Mouse (Mus musculus): ENCODE data around the gene Sgcd. TPM values are rescaled to one million over a fixed set of nuclear protein-coding genes. Genes with fewer than 3 reads are reported as not detected.

The Sgcd gene
- total RNA-seq, 2 experiments from 2014 or later, result not detected

GRCm38 (mm10) chr11:47063690-47064089 is 925.1 kb downstream of the Sgcd start:
- no peak for ATAC-seq (replicated peaks; ENCODE audit: poor library complexity, severe bottlenecking)

GRCm38 (mm10) chr11:47050390-47050789 is 938.4 kb downstream of the Sgcd start:
- ATAC-seq (replicated peaks; ENCODE audit: poor library complexity, severe bottlenecking), result no peak

- ATAC-seq (replicated peaks; ENCODE audit: poor library complexity, severe bottlenecking), result no peak
Observed at GRCm38 (mm10) chr11:47049756-47050155, 939.0 kb downstream of the Sgcd start.

- no peak; the same call in 1 of the 2 replicates for ATAC-seq (replicated peaks; ENCODE audit: poor library complexity, severe bottlenecking)
Observed at GRCm38 (mm10) chr11:47032318-47032717, 956.5 kb downstream of the Sgcd start.

GRCm38 (mm10) chr11:47020874-47021273 is 967.9 kb downstream of the Sgcd start:
- no peak for ATAC-seq (replicated peaks; ENCODE audit: poor library complexity, severe bottlenecking)

GRCm38 (mm10) chr11:47018139-47018538 is 970.6 kb downstream of the Sgcd start:
- no peak for ATAC-seq (replicated peaks; ENCODE audit: poor library complexity, severe bottlenecking)

- ATAC-seq (replicated peaks; ENCODE audit: poor library complexity, severe bottlenecking), result no peak
Observed at GRCm38 (mm10) chr11:47015683-47016082, 973.1 kb downstream of the Sgcd start.

GRCm38 (mm10) chr11:47014278-47014677 is 974.5 kb downstream of the Sgcd start:
- no peak for ATAC-seq (replicated peaks; ENCODE audit: poor library complexity, severe bottlenecking)

GRCm38 (mm10) chr11:47010166-47010565 is 978.6 kb downstream of the Sgcd start:
- no peak for ATAC-seq (replicated peaks; ENCODE audit: poor library complexity, severe bottlenecking)

- no peak for ATAC-seq (replicated peaks; ENCODE audit: poor library complexity, severe bottlenecking)
Observed at GRCm38 (mm10) chr11:47005301-47005875, 983.4 kb downstream of the Sgcd start.

GRCm38 (mm10) chr11:46939311-46939710 is 1049.5 kb downstream of the Sgcd start:
- ATAC-seq (replicated peaks; ENCODE audit: poor library complexity, severe bottlenecking), result no peak

- no peak for ATAC-seq (replicated peaks; ENCODE audit: poor library complexity, severe bottlenecking)
Observed at GRCm38 (mm10) chr11:46924946-46925345, 1063.8 kb downstream of the Sgcd start.

GRCm38 (mm10) chr11:46920244-46920643 is 1068.5 kb downstream of the Sgcd start:
- ATAC-seq (replicated peaks; ENCODE audit: poor library complexity, severe bottlenecking), result no peak

GRCm38 (mm10) chr11:46912656-46913237 is 1076.0 kb downstream of the Sgcd start:
- ATAC-seq (replicated peaks; ENCODE audit: poor library complexity, severe bottlenecking), result no peak

GRCm38 (mm10) chr11:46904281-46904680 is 1084.5 kb downstream of the Sgcd start:
- no peak for ATAC-seq (replicated peaks; ENCODE audit: poor library complexity, severe bottlenecking)

GRCm38 (mm10) chr11:46889093-46889492 is 1099.7 kb downstream of the Sgcd start:
- ATAC-seq (replicated peaks; ENCODE audit: poor library complexity, severe bottlenecking), result no peak

- ATAC-seq (replicated peaks; ENCODE audit: poor library complexity, severe bottlenecking), result no peak
Observed at GRCm38 (mm10) chr11:46882456-46882855, 1106.3 kb downstream of the Sgcd start.

- no peak for ATAC-seq (replicated peaks; ENCODE audit: poor library complexity, severe bottlenecking)
Observed at GRCm38 (mm10) chr11:46875774-46876173, 1113.0 kb downstream of the Sgcd start.

GRCm38 (mm10) chr11:46868594-46868993 is 1120.2 kb downstream of the Sgcd start:
- no peak for ATAC-seq (replicated peaks; ENCODE audit: poor library complexity, severe bottlenecking)

GRCm38 (mm10) chr11:46864809-46865208 is 1124.0 kb downstream of the Sgcd start:
- no peak for ATAC-seq (replicated peaks; ENCODE audit: poor library complexity, severe bottlenecking)

GRCm38 (mm10) chr11:46848221-46848971 is 1140.4 kb downstream of the Sgcd start:
- no peak for ATAC-seq (replicated peaks; ENCODE audit: poor library complexity, severe bottlenecking)

- no peak for ATAC-seq (replicated peaks; ENCODE audit: poor library complexity, severe bottlenecking)
Observed at GRCm38 (mm10) chr11:46847827-46848220, 1140.9 kb downstream of the Sgcd start.
